Mouse (Mus musculus) lung, postnatal 0 days (tissue): ENCODE data around the gene Wsb1. TPM values are rescaled to one million over a fixed set of nuclear protein-coding genes. Genes with fewer than 3 reads are reported as not detected.
A peak's percentile ranks its signal among the peaks of the same experiment; 100 is the strongest.

Experiments
- ATAC-seq: fragments of 200-750 bp; cut with Nextera tagmentation; 2 replicates; pipeline ENCODE4 v1.8.0; 2017; ENCODE audit warnings: moderate library complexity
- DNase-seq: peaks from one replicate; pipeline ENCODE4 v3.0.0-alpha.2; 2016; ENCODE audit warnings: low spot score
- H3K27ac ChIP-seq: fragments of 300-500 bp; sonication (generic); 2 replicates; pipeline ENCODE4 v1.5.1; 2014; ENCODE audit warnings: antibody characterized with exemption, mild to moderate bottlenecking, low read length, mixed read lengths
- H3K27me3 ChIP-seq: fragments of 300-500 bp; sonication (generic); replicated peaks from 2 replicates; pipeline ENCODE4 v1.6.1; 2014; ENCODE audit warnings: low read length, mixed read lengths; ENCODE audit not compliant: insufficient read depth
- H3K36me3 ChIP-seq: fragments of 300-500 bp; sonication (generic); 2 replicates; pipeline ENCODE4 v1.6.1; 2014; ENCODE audit warnings: low read length, mixed read lengths; ENCODE audit not compliant: insufficient read depth
- H3K4me1 ChIP-seq: fragments of 300-500 bp; sonication (generic); 2 replicates; pipeline ENCODE4 v1.6.1; 2014; ENCODE audit warnings: antibody characterized with exemption, low read depth, low read length, mixed read lengths; ENCODE audit not compliant: insufficient read depth
- H3K4me2 ChIP-seq: fragments of 300-500 bp; sonication (generic); replicated peaks from 2 replicates; pipeline ENCODE4 v1.6.1; 2014; ENCODE audit warnings: low read depth, mild to moderate bottlenecking, low read length, moderate library complexity, mixed read lengths
- H3K4me3 ChIP-seq: fragments of 300-500 bp; sonication (generic); 2 replicates; pipeline ENCODE4 v1.5.1; 2014; ENCODE audit warnings: low read depth, low read length
- H3K9ac ChIP-seq: fragments of 300-500 bp; sonication (generic); replicated peaks from 2 replicates; pipeline ENCODE4 v1.6.1; 2014; ENCODE audit warnings: low read depth, mild to moderate bottlenecking
- H3K9me3 ChIP-seq: fragments of 300-500 bp; sonication (generic); 2 replicates; pipeline ENCODE4 v1.6.1; 2016; ENCODE audit warnings: low read length, mixed read lengths
- CTCF ChIP-seq: IDR thresholded peaks from 2 replicates; pipeline ENCODE4 v1.5.1; 2016; ENCODE audit warnings: antibody characterized with exemption, mild to moderate bottlenecking
- EP300 ChIP-seq: IDR thresholded peaks from 2 replicates; pipeline ENCODE4 v1.6.1; 2016; ENCODE audit warnings: antibody characterized with exemption, mild to moderate bottlenecking, control low read depth
- WGBS: fragments of 180-500 bp; shearing (Covaris S2); extraction: QIAGEN DNeasy Blood & Tissue Kit; methylation state at CpG from one replicate; pipeline ENCODE4 v1.1.7; 2014; 5-methylcytosine and 5-hydroxymethylcytosine counted together
- polyA plus RNA-seq: library from polyadenylated mRNA; unstranded; fragments of >200 nt; fragmentation: Nextera tagmentation; extraction: Ambion mirVana; gene quantifications from 2 replicates; pipeline ENCODE4 v1.2.1, GENCODE M21; 2015

Gene Wsb1
- polyA plus RNA-seq, 1 experiment from 2014 or later: 134 TPM

- Histone ChIP-seq H3K4me2 (no peak overlapping the region), H3K27ac (no peak overlapping the region), H3K27me3 (no peaks in the 10 kb centered on the region), H3K36me3 (no peaks in the 10 kb centered on the region), H3K9me3 (no peaks in the 10 kb centered on the region), H3K9ac (no peak overlapping the region), H3K4me1 (no peaks in the 10 kb centered on the region), H3K4me3 (no peak overlapping the region)
- TF ChIP-seq EP300 (no peak), CTCF (no peak)
- whole genome bisulfite sequencing: 63% methylated on average over 1 of the region's 1 CpGs
- ATAC-seq (no peak), DNase-seq (no peak)
Measured at GRCm38 (mm10) chr11:79293971-79294370, 39.5 kb upstream of the Wsb1 start.

- Histone ChIP-seq H3K4me3 (no peak overlapping the region), H3K4me1 (peaks cover 6% of the 10 kb centered on the region; the same call in 1 of the 2 replicates), H3K27ac (no peak overlapping the region), H3K4me2 (no peak overlapping the region), H3K9me3 (no peaks in the 10 kb centered on the region), H3K9ac (no peak overlapping the region), H3K27me3 (no peaks in the 10 kb centered on the region), H3K36me3 (no peaks in the 10 kb centered on the region)
- no peak for ATAC-seq
- no peak for TF ChIP-seq EP300
- no peak for TF ChIP-seq CTCF
- no peak for DNase-seq
- WGBS: 81% methylated on average over 3 of the region's 3 CpGs
Measured at GRCm38 (mm10) chr11:79293025-79293424, 38.6 kb upstream of the Wsb1 start.

DNA sequence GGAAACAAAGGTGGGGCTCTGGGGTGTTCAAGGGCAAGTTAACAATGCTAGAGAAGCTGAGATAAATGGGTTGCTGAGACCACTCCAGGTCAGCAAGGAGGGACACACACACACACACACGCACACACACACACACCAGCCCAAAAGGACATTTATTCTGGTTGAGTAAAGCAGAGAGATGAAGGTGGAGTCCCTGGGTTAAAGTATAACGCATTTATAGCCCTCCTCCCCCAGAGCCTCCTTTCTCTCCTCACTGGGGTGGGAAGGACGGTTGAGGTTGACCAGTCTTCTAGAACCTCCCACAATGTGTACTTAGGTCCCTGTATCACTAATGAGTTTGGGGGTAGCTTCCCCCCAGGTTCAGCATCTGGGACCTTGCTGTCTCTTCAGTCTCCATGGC lies 37.7 kb upstream of the Wsb1 start:
- Histone ChIP-seq H3K9ac (no peak overlapping the region), H3K27ac (no peak overlapping the region), H3K9me3 (no peaks in the 10 kb centered on the region), H3K27me3 (no peaks in the 10 kb centered on the region), H3K4me2 (no peak overlapping the region), H3K36me3 (no peaks in the 10 kb centered on the region), H3K4me1 (peaks cover 11% of the 10 kb centered on the region; the same call in 1 of the 2 replicates), H3K4me3 (no peak overlapping the region)
- 86% methylated on average over 3 of the region's 3 CpGs for WGBS
- ATAC-seq (no peak), DNase-seq (no peak)
- TF ChIP-seq EP300: no peak

GRCm38 (mm10) chr11:79291651-79292050 lies 37.2 kb upstream of the Wsb1 start:
- no peak overlapping the region for H3K4me3 ChIP-seq
- no peak overlapping the region for H3K9ac ChIP-seq
- H3K4me1 ChIP-seq: peaks cover 13% of the 10 kb centered on the region; the same call in 1 of the 2 replicates
- H3K9me3 ChIP-seq: no peaks in the 10 kb centered on the region
- ATAC-seq (no peak), DNase-seq (no peak)
- TF ChIP-seq CTCF (no peak), EP300 (no peak)
- H3K4me2 ChIP-seq: no peak overlapping the region
- H3K36me3 ChIP-seq: no peaks in the 10 kb centered on the region
- no peak overlapping the region for H3K27ac ChIP-seq
- no peaks in the 10 kb centered on the region for H3K27me3 ChIP-seq
- 60% methylated on average over 5 of the region's 5 CpGs for WGBS

DNA sequence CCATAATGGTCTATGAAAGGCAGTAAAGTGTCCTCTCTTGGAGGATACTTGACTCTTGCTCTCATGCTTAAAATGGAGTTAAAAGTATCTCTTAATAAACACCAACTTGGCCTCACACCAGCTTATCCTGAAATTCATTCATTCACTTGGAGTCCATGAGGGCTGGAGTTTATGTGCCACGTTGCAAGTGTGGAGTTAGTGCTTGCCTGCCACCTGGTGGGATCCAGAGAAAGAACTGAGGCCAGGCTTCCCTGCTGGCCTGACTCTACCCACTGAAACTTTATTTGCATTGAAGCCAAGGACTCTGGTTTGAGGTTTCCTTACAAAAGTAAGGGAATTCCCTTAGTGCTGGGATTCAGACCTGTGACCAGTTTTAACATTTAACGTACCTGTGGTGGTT lies 36.0 kb upstream of the Wsb1 start:
- Histone ChIP-seq H3K4me2 (no peak overlapping the region), H3K9me3 (no peaks in the 10 kb centered on the region), H3K27ac (no peak overlapping the region), H3K27me3 (no peaks in the 10 kb centered on the region), H3K4me1 (peaks cover 13% of the 10 kb centered on the region; the same call in 1 of the 2 replicates), H3K36me3 (no peaks in the 10 kb centered on the region), H3K4me3 (no peak overlapping the region), H3K9ac (no peak overlapping the region)
- ATAC-seq (peak; percentile 75), DNase-seq (peak; percentile 89)
- TF ChIP-seq EP300 (peak; percentile 50; the same call in 1 of the 2 replicates), CTCF (peak; percentile 91)
- 35% methylated on average over 2 of the region's 2 CpGs for WGBS

DNA sequence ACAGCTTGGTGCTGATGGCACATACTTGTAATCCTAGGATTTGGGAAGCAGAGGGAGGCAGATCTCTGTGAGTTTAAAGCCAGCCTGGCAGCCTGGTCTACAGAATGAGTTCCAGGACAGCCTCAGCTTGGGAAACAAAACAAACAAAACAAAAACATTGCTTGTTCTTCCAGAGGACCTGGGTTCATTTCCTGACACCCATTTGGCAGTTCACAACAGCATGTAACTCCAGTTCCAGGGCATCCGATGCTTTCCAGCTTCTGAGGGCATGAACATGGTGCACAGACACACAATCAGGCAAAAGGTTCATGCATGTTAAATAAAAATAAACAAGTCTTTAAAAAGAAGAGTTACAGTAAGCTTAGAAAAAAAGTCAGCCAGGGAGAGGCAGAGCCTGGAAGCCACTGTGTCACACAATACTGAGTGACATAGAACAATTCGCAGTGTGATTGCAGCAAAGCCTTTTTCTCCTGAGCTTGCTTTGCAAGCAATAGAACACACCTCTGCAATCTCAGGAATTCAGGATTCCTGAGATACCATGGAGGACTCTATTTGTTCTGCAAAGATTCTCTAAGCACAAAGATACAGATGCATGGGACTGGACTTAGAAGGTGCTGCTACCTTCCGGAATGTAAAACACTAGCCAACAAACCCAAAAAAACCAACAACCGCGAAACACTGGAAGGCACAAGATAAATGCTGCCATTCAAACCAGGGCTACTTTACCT lies 34.6 kb upstream of the Wsb1 start:
- TF ChIP-seq CTCF: no peak
- TF ChIP-seq EP300: peak; percentile 31; the same call in 1 of the 2 replicates
- peaks cover 13% of the 10 kb centered on the region; the same call in 1 of the 2 replicates for H3K4me1 ChIP-seq
- no peak overlapping the region for H3K27ac ChIP-seq
- H3K9me3 ChIP-seq: no peaks in the 10 kb centered on the region
- DNase-seq: no peak
- ATAC-seq: no peak
- 58% methylated on average over 5 of the region's 5 CpGs for WGBS
- no peak overlapping the region for H3K4me2 ChIP-seq
- no peaks in the 10 kb centered on the region for H3K27me3 ChIP-seq
- no peak overlapping the region for H3K4me3 ChIP-seq
- H3K9ac ChIP-seq: no peak overlapping the region
- H3K36me3 ChIP-seq: no peaks in the 10 kb centered on the region
